Mouse (Mus musculus) small intestine, adult 2 months (tissue): ENCODE data around the gene Btbd2.

ENCODE experiments used
- CTCF ChIP-seq: fragments of 200-500 bp; IDR thresholded peaks from 2 replicates; pipeline ENCODE4 v1.5.1; 2012; ENCODE audit warnings: low read depth, mild to moderate bottlenecking, control low read depth, inconsistent platforms, low read length, moderate library complexity, mixed read lengths; ENCODE audit not compliant: insufficient replicate concordance, insufficient read length; ENCODE audit errors: extremely low read depth
- POLR2A ChIP-seq: fragments of 200-500 bp; IDR thresholded peaks from 2 replicates; pipeline ENCODE4 v1.6.1; 2012; ENCODE audit warnings: low read depth, mild to moderate bottlenecking, control low read depth, inconsistent platforms, low read length, moderate library complexity

DNA sequence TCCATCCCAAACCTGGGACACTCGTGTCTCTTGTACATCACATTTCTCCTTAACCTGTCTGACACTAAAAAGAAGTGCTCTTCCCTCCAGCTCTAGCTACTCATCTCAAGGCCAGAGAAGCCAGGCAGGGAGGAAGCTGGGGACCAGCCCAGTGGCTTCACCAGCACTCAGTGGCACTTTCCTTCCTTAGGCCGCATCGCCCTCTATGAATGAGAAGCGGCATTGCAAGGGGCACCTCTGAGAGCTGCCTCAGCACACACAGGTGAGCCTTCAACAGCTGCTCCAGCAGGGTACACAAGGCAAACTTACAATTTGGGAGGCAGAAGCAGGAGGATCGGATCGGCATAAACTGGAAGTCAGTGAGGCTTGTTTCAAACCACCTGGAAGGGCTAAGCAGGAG, 27.3 kb upstream of the Btbd2 start:
- no peak for TF ChIP-seq POLR2A
- TF ChIP-seq CTCF = peak; percentile 72
